Mouse (Mus musculus): ENCODE results near the gene Cckar. TPM values are rescaled to one million over a fixed set of nuclear protein-coding genes. Genes with fewer than 3 reads are reported as not detected.
"Not testable (repeated sequence)": the region's sequence is repeated elsewhere in the genome, so short reads cannot be mapped to it uniquely, and the experiment has no call there.

The Cckar gene
- total RNA-seq, 2 experiments from 2014 or later = not detected

DNA sequence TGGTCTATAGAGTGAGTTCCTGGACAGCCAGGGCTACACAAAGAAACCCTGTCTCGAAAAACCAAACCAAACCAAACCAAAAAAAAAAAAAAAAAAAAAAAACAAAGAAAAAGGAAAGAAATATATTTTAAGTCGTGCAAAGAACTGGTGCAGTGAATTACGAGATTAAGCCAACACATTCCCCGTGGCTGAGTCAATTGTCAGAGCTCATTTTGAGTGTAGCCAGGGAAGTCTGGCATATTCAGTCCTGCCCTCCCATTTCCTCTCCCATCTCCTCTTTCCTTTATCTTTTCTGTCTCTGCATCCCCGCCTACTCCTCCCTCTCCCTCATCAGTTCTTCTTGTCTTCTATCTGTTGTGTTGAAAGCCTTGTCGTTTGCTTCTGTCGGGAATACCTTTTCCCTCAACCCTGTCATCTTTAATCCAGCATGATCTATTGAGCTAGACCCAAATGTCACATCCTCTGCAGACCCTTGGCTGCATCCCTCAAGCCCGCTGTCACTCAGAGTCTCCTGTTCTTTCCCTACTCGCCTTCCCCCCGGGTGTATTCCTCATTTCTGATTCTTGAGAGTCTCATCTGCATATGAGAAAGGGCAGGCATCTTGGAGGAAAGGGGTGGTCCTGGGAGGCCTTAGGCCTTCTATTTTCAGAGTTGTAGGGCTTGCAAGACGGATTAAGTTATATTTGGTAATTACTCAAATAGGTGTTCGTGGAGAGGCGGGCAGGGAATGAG is 29.3 kb downstream of the Cckar start:
- intact Hi-C loops (cut with DNase I; ENCODE audit: low total_unique reads) = loop anchor here (10.0 kb wide), 2 partner anchors 323 to 437 kb away; no protein-coding TSS in a partner anchor

DNA sequence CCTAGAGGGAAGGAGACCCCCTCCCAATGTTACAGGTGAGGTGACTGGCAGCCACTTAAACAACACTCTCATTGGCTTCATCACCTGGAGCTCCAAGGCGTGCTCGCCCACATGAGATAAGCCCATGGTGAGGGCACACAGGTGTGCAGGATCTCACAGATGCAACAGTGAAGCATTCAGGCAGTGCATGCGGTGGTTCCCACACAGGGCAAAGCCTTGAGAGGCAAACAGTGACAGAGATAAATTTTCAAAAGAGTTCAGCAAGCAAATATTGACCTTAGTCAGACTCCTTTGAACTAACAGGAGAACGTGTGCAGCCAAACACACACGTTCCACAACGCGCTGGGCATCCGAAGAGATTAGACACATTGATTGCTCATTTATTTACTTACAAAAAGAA is 30.8 kb downstream of the Cckar start:
- DNase-seq = no peak
- intact Hi-C loops (cut with DNase I; ENCODE audit: low total_unique reads) = loop anchor here (10.0 kb wide), 2 partner anchors 322 to 438 kb away; no protein-coding TSS in a partner anchor

More for the DNA sequence above, 29.3 kb downstream of the Cckar start:
- no peak for DNase-seq

DNA sequence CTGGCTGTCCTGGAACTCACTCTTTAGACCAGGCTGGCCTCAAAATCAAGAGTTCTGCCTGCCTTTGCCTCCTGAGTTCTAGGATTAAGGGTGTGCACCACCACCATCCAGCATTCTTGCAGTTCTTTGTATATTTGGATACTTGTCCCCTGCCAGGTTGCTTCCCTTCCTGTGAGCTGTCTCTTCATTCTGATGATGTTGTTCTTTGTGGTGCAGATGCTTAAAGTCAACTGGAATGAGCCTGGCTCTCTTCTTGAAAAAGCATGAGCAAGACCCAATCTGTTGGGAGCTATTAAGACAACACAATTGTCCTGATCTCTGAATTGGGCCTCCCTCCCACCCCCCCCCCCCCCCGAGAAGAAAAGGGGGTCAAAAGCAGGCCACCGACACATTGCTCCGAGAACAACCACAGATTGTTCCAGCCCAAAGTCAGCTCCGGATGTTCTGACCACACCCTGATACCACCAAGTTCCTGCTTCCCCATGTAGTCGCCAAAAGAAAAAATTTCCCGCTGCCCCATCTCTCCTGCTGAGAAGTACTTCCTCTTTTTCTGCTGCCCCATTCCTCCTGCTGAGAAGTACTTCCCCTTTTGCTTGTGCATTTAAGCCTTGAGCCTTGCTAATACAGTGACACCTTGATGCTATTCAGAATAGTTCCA is 33.9 kb downstream of the Cckar start:
- not testable (repeated sequence) for DNase-seq
- intact Hi-C loops (cut with DNase I; ENCODE audit: low total_unique reads) = loop anchor here (10.0 kb wide), 2 partner anchors 319 to 441 kb away; no protein-coding TSS in a partner anchor

DNA sequence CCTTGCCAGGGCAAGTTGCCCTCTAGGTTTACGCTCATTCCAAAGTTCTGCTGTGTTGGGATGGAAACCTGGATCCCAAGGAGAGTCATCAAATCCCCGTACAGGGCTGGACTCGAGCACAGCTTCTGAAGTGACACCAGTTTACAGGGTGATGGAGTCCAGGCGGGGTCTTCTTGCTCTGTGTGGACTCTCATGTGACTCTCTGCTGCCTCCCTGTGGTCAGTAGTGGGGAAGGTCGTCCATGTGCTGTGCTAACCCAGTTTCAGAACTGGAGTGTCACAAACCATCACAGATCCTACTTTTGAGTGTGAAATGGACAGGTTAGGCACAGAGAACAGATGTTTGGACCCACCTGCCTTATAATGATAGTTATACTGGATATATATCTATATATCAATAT is 35.2 kb downstream of the Cckar start:
- DNase-seq = peak; percentile 73
- intact Hi-C loops (cut with DNase I; ENCODE audit: low total_unique reads) = loop anchor here (10.0 kb wide), 2 partner anchors 318 to 442 kb away; no protein-coding TSS in a partner anchor

DNA sequence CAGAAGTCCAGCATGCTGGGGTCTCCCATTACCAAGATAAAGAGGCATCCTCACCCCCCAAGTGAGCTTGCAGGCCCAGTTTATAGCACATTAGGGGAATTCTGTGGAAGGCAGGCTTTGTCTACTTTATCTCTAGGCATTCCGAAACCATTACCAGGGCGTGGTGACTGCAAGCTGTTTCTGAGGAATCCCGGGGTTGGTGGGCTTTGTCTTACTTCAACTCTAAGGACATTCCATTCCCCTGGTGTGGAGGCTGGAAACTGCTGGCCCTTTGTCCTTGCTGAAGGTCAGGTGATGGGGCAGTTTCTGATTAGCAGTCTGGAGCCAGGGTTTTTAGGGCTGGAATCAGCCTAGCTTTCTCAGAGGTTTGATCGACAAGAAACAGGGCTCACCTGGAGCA is 36.0 kb downstream of the Cckar start:
- no peak for DNase-seq
- intact Hi-C loops (cut with DNase I; ENCODE audit: low total_unique reads) = loop anchor here (10.0 kb wide), 2 partner anchors 317 to 443 kb away; no protein-coding TSS in a partner anchor

DNA sequence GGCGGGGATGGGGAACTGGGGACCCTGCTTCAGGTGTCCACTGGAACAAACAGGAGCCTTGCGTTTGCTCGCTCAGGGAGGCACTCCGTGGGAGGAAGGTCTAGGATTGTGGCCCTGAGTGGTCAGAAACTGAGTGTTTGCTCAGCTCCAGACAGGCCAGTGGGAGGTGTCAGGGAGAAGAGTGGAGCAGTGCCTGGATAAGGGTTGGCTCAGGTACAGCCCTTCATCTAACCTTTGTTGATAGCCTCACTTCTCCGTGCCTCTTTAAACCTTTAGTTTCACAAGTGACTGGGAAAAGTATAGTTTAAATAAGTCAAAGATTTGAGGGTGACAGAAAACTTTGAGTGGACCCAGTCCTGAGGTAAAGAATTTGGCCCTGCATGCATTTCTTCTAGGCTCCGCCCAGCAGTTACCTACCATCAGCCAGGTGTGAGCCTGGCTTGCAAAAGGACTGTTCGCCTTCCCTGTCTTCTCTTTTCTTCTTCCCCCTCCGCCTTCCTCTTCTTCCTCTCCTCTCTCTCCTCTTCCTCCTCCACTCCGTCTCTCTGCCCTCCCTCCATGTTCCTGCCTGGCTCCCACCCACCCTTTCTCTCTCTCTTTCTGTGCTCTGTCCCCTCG is 37.1 kb downstream of the Cckar start:
- no peak for DNase-seq
- intact Hi-C loops (cut with DNase I; ENCODE audit: low total_unique reads) = loop anchor here (10.0 kb wide), 2 partner anchors 316 to 444 kb away; no protein-coding TSS in a partner anchor

DNA sequence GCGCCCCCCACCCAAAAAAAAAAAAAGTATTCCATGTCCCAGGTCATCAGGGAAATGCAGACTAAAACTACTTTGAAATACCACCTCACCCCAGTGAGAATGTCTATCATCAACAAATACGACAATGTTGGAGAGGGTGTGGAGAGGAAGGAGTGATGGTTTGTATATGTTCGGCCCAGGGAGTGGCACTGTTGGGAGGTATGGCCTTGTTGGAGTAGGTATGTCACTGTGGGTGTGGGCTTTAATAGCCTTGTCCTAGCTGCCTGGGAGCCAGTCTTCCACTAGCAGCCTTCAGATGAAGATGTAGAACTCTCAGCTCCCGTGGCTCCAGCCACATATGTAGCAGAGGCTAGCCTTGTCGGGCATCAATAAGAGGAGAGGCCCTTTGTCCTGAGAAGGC is 39.5 kb downstream of the Cckar start:
- intact Hi-C loops (cut with DNase I; ENCODE audit: low total_unique reads) = no loop called here
- no peak for DNase-seq

DNA sequence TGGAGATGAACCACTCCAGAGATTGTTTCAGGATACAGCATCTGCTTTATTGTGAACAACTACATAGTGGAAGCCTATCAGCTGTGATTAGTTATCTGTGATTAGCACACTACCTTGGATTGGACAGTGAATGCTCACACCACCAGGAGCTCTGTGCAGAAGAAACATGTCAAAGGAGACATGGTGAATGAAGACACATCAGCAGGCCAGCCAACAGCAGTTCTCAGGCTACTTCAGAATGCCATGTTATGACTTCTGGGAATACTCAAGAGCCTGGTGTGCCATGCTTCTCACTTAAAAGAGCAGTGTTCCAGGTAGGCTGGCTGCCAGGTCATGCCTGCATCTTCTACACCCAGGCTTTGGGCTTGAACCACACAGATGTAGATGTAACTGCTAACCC is 43.8 kb downstream of the Cckar start:
- intact Hi-C loops (cut with DNase I; ENCODE audit: low total_unique reads) = no loop called here
- no peak for DNase-seq

DNA sequence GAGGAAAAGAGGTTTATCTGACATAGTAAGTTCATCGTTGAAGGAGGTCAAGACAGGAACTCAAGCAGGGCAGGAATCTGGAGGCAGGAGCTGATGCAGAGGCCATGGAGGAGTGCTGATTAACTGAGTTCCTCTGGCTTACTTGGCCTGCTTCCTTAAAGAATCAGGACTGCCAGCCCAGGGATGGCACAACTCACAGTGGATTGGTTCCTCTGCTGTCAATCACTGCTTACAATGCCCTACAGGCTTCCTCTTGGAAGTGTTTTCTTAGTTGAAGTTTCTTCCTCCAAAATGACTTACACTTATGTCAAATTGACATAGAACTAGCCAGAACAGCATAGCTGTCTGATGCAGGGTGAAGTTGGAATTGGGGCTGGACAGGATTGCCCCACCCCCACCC is 45.1 kb downstream of the Cckar start:
- no peak for DNase-seq

DNA sequence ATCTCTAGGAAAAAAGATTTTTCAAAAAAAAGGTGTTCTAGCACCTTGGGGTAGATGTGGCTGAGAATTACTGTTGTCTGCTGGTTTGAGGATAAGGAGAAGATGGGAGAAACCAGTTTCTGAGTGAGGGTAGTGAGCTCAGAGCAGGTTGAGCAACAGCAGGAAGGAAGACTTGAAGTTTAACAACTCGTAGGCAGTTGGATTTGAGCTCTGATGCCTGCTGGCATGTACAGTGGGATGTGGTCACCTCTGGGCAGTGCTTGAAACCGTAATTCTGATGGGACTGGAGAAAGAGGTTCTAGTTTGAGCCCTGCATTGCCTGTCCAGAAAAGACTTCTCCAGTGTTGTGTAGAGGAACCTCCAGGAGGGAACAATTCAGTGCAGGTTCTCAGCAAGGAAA is 46.0 kb downstream of the Cckar start:
- intact Hi-C loops (cut with DNase I; ENCODE audit: low total_unique reads) = no loop called here
- DNase-seq = no peak

More for the DNA sequence above, 45.1 kb downstream of the Cckar start:
- intact Hi-C loops (cut with DNase I; ENCODE audit: low total_unique reads) = no loop called here

DNA sequence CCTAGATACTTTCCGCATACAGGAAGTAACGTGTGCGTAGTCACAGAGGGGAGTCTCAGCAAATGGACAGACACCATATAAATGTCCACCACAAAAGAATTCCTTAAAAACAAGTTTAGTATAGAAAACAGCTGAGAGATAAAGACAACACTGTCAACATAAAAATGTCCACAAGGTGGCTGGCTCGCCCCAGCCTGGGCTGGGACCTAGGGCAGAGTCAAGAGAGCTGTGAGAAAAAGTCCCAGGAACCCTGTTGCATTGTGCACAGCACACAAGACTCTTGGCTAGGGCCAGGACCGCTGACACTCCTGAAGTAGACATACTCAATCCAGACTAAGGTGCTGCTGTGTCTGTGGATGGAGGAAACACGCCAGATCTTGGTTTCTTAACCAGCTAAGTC is 49.6 kb downstream of the Cckar start:
- intact Hi-C loops (cut with DNase I; ENCODE audit: low total_unique reads) = no loop called here

DNA sequence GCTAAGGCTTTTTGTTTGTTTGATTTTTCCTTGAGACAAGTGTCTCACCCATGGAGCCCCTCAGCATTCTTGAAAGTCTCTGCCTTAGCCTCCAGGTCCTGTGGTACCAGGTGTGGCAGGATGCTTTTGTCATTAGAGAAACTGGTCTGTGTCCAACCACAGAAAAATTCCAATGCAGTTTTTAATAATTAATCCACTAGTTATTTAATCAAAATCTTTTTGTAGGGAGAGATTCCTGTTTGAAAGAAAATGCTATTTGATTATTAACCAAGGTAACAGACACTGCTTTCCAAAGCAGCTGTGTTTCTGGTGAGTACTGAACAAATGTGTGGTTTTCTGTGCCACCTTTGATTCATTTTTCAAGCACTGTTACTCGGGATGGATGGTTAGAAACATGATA is 50.9 kb downstream of the Cckar start:
- intact Hi-C loops (cut with DNase I; ENCODE audit: low total_unique reads) = no loop called here

More for the DNA sequence above, 49.6 kb downstream of the Cckar start:
- no peak for DNase-seq

More for the DNA sequence above, 50.9 kb downstream of the Cckar start:
- no peak for DNase-seq

Other genes starting within 250 kb of the Cckar start
- gene Rbpj, start 241.6 kb downstream of the Cckar start, total RNA-seq (2021) = 10 to 100 TPM; 22.1 to 22.5 TPM
- gene Tbc1d19, start 101.9 kb upstream of the Cckar start, total RNA-seq (2021) = 10 to 100 TPM; 18.8 to 22.6 TPM